Mouse (Mus musculus): Measurements from ENCODE around the gene Csrp3.
A peak's percentile ranks its signal among the peaks of the same experiment; 100 is the strongest.

Csrp3 gene

GRCm38 (mm10) chr7:48829177-48829910, 18.5 kb downstream of the Csrp3 start:
- no peak for DNase-seq (ENCODE audit: low read depth)

- DNase-seq (ENCODE audit: low read depth): no peak
These were observed 22.7 kb downstream of the Csrp3 start for GRCm38 (mm10) chr7:48825170-48825569.

GRCm38 (mm10) chr7:48824671-48825070, 23.2 kb downstream of the Csrp3 start:
- DNase-seq (ENCODE audit: low read depth): no peak

- no peak for DNase-seq (ENCODE audit: low read depth)
These were observed 24.2 kb downstream of the Csrp3 start for GRCm38 (mm10) chr7:48823621-48824020.

- DNase-seq (ENCODE audit: low read depth): no peak
These were observed 26.2 kb downstream of the Csrp3 start for GRCm38 (mm10) chr7:48821654-48822053.

GRCm38 (mm10) chr7:48813594-48813993, 34.2 kb downstream of the Csrp3 start:
- DNase-seq (ENCODE audit: low read depth): no peak

GRCm38 (mm10) chr7:48812358-48812757, 35.5 kb downstream of the Csrp3 start:
- no peak for DNase-seq (ENCODE audit: low read depth)

- no peak for DNase-seq (ENCODE audit: low read depth)
These were observed 37.2 kb downstream of the Csrp3 start for GRCm38 (mm10) chr7:48810652-48811051.

GRCm38 (mm10) chr7:48806587-48806986, 41.2 kb downstream of the Csrp3 start:
- no peak for DNase-seq (ENCODE audit: low read depth)

GRCm38 (mm10) chr7:48803381-48803780, 44.5 kb downstream of the Csrp3 start:
- no peak for DNase-seq (ENCODE audit: low read depth)

GRCm38 (mm10) chr7:48795130-48795529, 52.7 kb downstream of the Csrp3 start:
- DNase-seq (ENCODE audit: low read depth): no peak

- no peak for DNase-seq (ENCODE audit: low read depth)
These were observed 56.4 kb downstream of the Csrp3 start for GRCm38 (mm10) chr7:48791412-48791811.

GRCm38 (mm10) chr7:48790117-48790516, 57.7 kb downstream of the Csrp3 start:
- DNase-seq (ENCODE audit: low read depth): no peak

GRCm38 (mm10) chr7:48788851-48789572, 58.8 kb downstream of the Csrp3 start, which contains the start of gene Zdhhc13:
Gene Zdhhc13, plus strand, starts transcription at chr7:48789003.
- peak; percentile 76 for DNase-seq (ENCODE audit: low read depth)

- DNase-seq (ENCODE audit: low read depth): no peak
These were observed 59.5 kb downstream of the Csrp3 start for GRCm38 (mm10) chr7:48788348-48788747.

GRCm38 (mm10) chr7:48784773-48785523, 62.9 kb downstream of the Csrp3 start:
- DNase-seq (ENCODE audit: low read depth): no peak

GRCm38 (mm10) chr7:48782432-48782831, 65.4 kb downstream of the Csrp3 start:
- no peak for DNase-seq (ENCODE audit: low read depth)

All from fibroblast of lung, adult 2 months (primary cell).